In genomic region chr15:103502435-103503250, GRCm38 (mm10) we compare ENCODE assay signal across 8 mouse cellular contexts. TPM values are rescaled to one million over a fixed set of nuclear protein-coding genes. Genes with fewer than 3 reads are reported as not detected.
A peak's percentile ranks its signal among the peaks of the same experiment; 100 is the strongest.
DNase-seq lines count a peak whose midpoint lies in the region; ATAC-seq and TF ChIP-seq lines count a peak whose summit lies in the region.

Gene Pde1b (plus strand): TSS chr15:103503034.

- TF ChIP-seq CTCF in embryonic fibroblast, embryonic 13.5 days (IDR thresholded peaks at IDR 0.05; ENCODE audit: borderline replicate concordance, insufficient read depth, low read length): no peak
- no peak for TF ChIP-seq CTCF in layer of hippocampus, adult 2 months (conservative IDR thresholded peaks at IDR 0.05)
- TF ChIP-seq CTCF in lung, adult 2 months (IDR thresholded peaks at IDR 0.05; ENCODE audit: insufficient read depth, low read length): no peak
- no peak for TF ChIP-seq CTCF in thymus, adult 2 months (IDR thresholded peaks at IDR 0.05; ENCODE audit: borderline replicate concordance, control insufficient read depth, extremely low read depth, insufficient read depth, low read length, poor library complexity)

- peak; percentile 48 to 52 for DNase-seq in B cell, adult 2 months
- peak; percentile 8 to 21 for DNase-seq in adrenal gland, postnatal 4 days (ENCODE audit: low spot score in 2 of 2)
- peak; percentile 63 for DNase-seq in heart, postnatal 4 days
- peak; percentile 44 to 67 for DNase-seq in layer of hippocampus, adult 2 months (ENCODE audit: low spot score in 2 of 2)
- DNase-seq in lung, adult 2 months: peak; percentile 29
- DNase-seq in thymus, adult 2 months: peak; percentile 68

- H3K36me3 ChIP-seq in neural tube, embryonic 13.5 days: no peaks in the 10 kb centered on the region
- H3K36me3 ChIP-seq in thymus, adult 2 months (ENCODE audit: control insufficient read depth, insufficient read depth, low read length): peaks cover 14% of the 10 kb centered on the region

- no peaks in the 10 kb centered on the region for H3K4me1 ChIP-seq in embryonic fibroblast, embryonic 13.5 days (ENCODE audit: control insufficient read depth, insufficient read depth, low read length)
- no peaks in the 10 kb centered on the region; the same call in 1 of the 2 replicates for H3K4me1 ChIP-seq in lung, adult 2 months (ENCODE audit: control insufficient read depth, insufficient read depth, low read length)
- peaks cover 59% of the 10 kb centered on the region for H3K4me1 ChIP-seq in neural tube, embryonic 13.5 days (replicated peaks)
- H3K4me1 ChIP-seq in thymus, adult 2 months (replicated peaks; ENCODE audit: control insufficient read depth, insufficient read depth, low read length): peaks cover 8% of the 10 kb centered on the region

- H3K9me3 ChIP-seq in neural tube, embryonic 13.5 days: no peaks in the 10 kb centered on the region

- no peak within 1 kb of the TSS for H3K27ac ChIP-seq in embryonic fibroblast, embryonic 13.5 days (ENCODE audit: insufficient read depth, low read length)
- peak within 1 kb of the TSS; percentile 96 for H3K27ac ChIP-seq in layer of hippocampus, adult 2 months
- H3K27ac ChIP-seq in neural tube, embryonic 13.5 days (replicated peaks): peak within 1 kb of the TSS; percentile 89
- H3K27ac ChIP-seq in thymus, adult 2 months (ENCODE audit: control insufficient read depth, insufficient read depth, low read length): no peak within 1 kb of the TSS

- H3K4me3 ChIP-seq in embryonic fibroblast, embryonic 13.5 days (ENCODE audit: insufficient read depth, low read length): peak within 1 kb of the TSS; percentile 45
- peak within 1 kb of the TSS; percentile 84 for H3K4me3 ChIP-seq in layer of hippocampus, adult 2 months
- H3K4me3 ChIP-seq in lung, adult 2 months (replicated peaks; ENCODE audit: extremely low read depth, low read depth, low read length): peak within 1 kb of the TSS; percentile 57
- H3K4me3 ChIP-seq in neural tube, embryonic 13.5 days: peak within 1 kb of the TSS; percentile 68
- peak within 1 kb of the TSS; percentile 33 for H3K4me3 ChIP-seq in thymus, adult 2 months (ENCODE audit: control insufficient read depth, insufficient read depth, low read length)

- H3K4me2 ChIP-seq in neural tube, embryonic 13.5 days: peak within 1 kb of the TSS; percentile 78

- TF ChIP-seq POLR2A in embryonic fibroblast, embryonic 13.5 days (IDR thresholded peaks at IDR 0.05; ENCODE audit: low read depth, low read length): no peak
- TF ChIP-seq POLR2A in lung, adult 2 months (IDR thresholded peaks at IDR 0.05; ENCODE audit: borderline replicate concordance, extremely low read depth, low read depth, low read length): no peak
- TF ChIP-seq POLR2A in thymus, adult 2 months (IDR thresholded peaks at IDR 0.05; ENCODE audit: control insufficient read depth, extremely low read depth, insufficient read depth, low read length, poor library complexity): no peak

- H3K27me3 ChIP-seq in neural tube, embryonic 13.5 days: peaks cover 12% of the 10 kb centered on the region; the same call in 1 of the 2 replicates
- no peaks in the 10 kb centered on the region for H3K27me3 ChIP-seq in thymus, adult 2 months (ENCODE audit: control insufficient read depth, insufficient read depth, low read length)

- H3K9ac ChIP-seq in neural tube, embryonic 13.5 days: peak within 1 kb of the TSS; percentile 90

- WGBS in lung, adult 2 months: 3% methylated on average over 60 of the region's 63 CpGs
- WGBS in neural tube, embryonic 13.5 days: 2% methylated on average over 61 of the region's 63 CpGs
- WGBS in thymus, adult 2 months: 3% methylated on average over 60 of the region's 63 CpGs

- ATAC-seq in neural tube, embryonic 13.5 days (ENCODE audit: low read depth): peak; percentile 89

RNA-seq across cellular contexts. Expression of gene Pde1b, which starts in this region (rescaled TPM):
- total RNA-seq in adrenal gland, postnatal 4 days (2021): 1 to 10 TPM; 5.1 to 5.6 TPM
- 3.4 and 5.4 TPM in 2 replicates for polyA plus RNA-seq in embryonic fibroblast, embryonic 13.5 days (2011; ENCODE audit: insufficient read length, low read depth, missing spikeins)
- 1 to 10 TPM; 1.8 to 2.2 TPM for total RNA-seq in heart, postnatal 4 days (2021)
- 100 to 1,000 TPM; 109 to 117 TPM for total RNA-seq in layer of hippocampus, adult 2 months (2021)
- polyA plus RNA-seq in lung, adult 2 months (2012; rRNA removed): 6.8 and 8.0 TPM in 2 replicates
- 83.3 and 88.7 TPM in 2 replicates for polyA plus RNA-seq in neural tube, embryonic 13.5 days (2015; fragmentation: Nextera tagmentation; extraction: Ambion mirVana)
- polyA plus RNA-seq in thymus, adult 2 months (2012; rRNA removed): 28.0 and 33.4 TPM in 2 replicates

Comparison
In these comparisons a context has a peak if more than half of its experiments do, and no peak if none do; other contexts are left out.
1. RNA of gene Pde1b (total RNA-seq): 109 to 117 TPM in layer of hippocampus, adult 2 months; 5.1 to 5.6 TPM in adrenal gland, postnatal 4 days and 1.8 to 2.2 TPM in heart, postnatal 4 days; every median in the first group is over 10 times any median in the second.
2. DNase-seq: peak in every context shown above with its lines; median percentile 68 in thymus, adult 2 months; 63 in heart, postnatal 4 days; 56 in layer of hippocampus, adult 2 months; 50 in B cell, adult 2 months; 29 in lung, adult 2 months; 14 in adrenal gland, postnatal 4 days.
3. H3K27ac ChIP-seq: peak in layer of hippocampus, adult 2 months (single experiment) and neural tube, embryonic 13.5 days (single experiment); none in embryonic fibroblast, embryonic 13.5 days (single experiment) and thymus, adult 2 months (single experiment).
4. H3K4me3 ChIP-seq: peak in every context shown above with its lines; median percentile 84 in layer of hippocampus, adult 2 months; 68 in neural tube, embryonic 13.5 days; 57 in lung, adult 2 months; 45 in embryonic fibroblast, embryonic 13.5 days; 33 in thymus, adult 2 months.